Mouse (Mus musculus): Measurements from ENCODE around the gene Fgf8. TPM values are rescaled to one million over a fixed set of nuclear protein-coding genes. Genes with fewer than 3 reads are reported as not detected.

Fgf8 gene
- polyA plus RNA-seq (2021; fragmentation: Nextera tagmentation) = 0.25 TPM in 1 of 2 replicates, not detected in the other
- long read RNA-seq, experiment 1, partial matches to known transcripts = 1 of 1 reads
- long read RNA-seq, experiment 1, other reads (novel, unspliced or antisense) = 0 of 1 reads
- long read RNA-seq, experiment 2 = 0 reads

GRCm38 (mm10) chr19:45742218-45742983 lies at the start of gene Fgf8:
TSS of gene Fgf8 (minus strand) at chr19:45742915.

GRCm38 (mm10) chr19:45783181-45783932 lies 40.6 kb upstream of the Fgf8 start, which contains the start of gene Mgea5:
TSS of gene Mgea5 (minus strand) at chr19:45783837.

GRCm38 (mm10) chr19:45749243-45750043 lies 6.7 kb upstream of the Fgf8 start, which contains the start of gene Npm3:
TSS of gene Npm3 (minus strand) at chr19:45749591.

Other genes with a start within 250 kb of the Fgf8 start
- 10.6 and 12.7 TPM in 2 replicates for gene Poll, start 182.4 kb downstream of the Fgf8 start, polyA plus RNA-seq (2021; fragmentation: Nextera tagmentation)
- 155 and 176 TPM in 2 replicates for gene Gm17018, start 182.3 kb downstream of the Fgf8 start, polyA plus RNA-seq (2021; fragmentation: Nextera tagmentation)
- gene Fbxw4, start 82.6 kb downstream of the Fgf8 start, polyA plus RNA-seq (2021; fragmentation: Nextera tagmentation) = 6.9 and 8.1 TPM in 2 replicates
- 6.0 and 6.1 TPM in 2 replicates for gene Npm3, start 6.7 kb upstream of the Fgf8 start, polyA plus RNA-seq (2021; fragmentation: Nextera tagmentation)
- gene Mgea5, start 40.9 kb upstream of the Fgf8 start, polyA plus RNA-seq (2021; fragmentation: Nextera tagmentation) = 22.7 and 25.1 TPM in 2 replicates
- gene Kcnip2, start 73.1 kb upstream of the Fgf8 start, polyA plus RNA-seq (2021; fragmentation: Nextera tagmentation) = 35.9 and 38.2 TPM in 2 replicates